Mouse (Mus musculus): ENCODE results near the gene Stt3a. TPM values are rescaled to one million over a fixed set of nuclear protein-coding genes. Genes with fewer than 3 reads are reported as not detected.

Stt3a gene
- 323 and 324 TPM in 2 replicates for polyA plus RNA-seq (2015; fragmentation: Nextera tagmentation; extraction: Ambion mirVana)

- WGBS = under 1% methylated on average over 60 of the region's 60 CpGs
- no peaks in the 10 kb centered on the region for H3K9me3 ChIP-seq (ENCODE audit: control insufficient read depth, low read length)
- no peaks in the 10 kb centered on the region for H3K27me3 ChIP-seq (replicated peaks; ENCODE audit: control insufficient read depth, insufficient read depth, low read length)
- peak within 1 kb of the TSS; percentile 86 for H3K27ac ChIP-seq (ENCODE audit: low read length)
- ATAC-seq = peak; percentile 100
- peak within 1 kb of the TSS; percentile 94 for H3K9ac ChIP-seq (ENCODE audit: low read depth, low read length)
- H3K4me3 ChIP-seq (ENCODE audit: low read length) = peak within 1 kb of the TSS; percentile 98
- H3K36me3 ChIP-seq (ENCODE audit: control insufficient read depth, insufficient read depth, low read length) = peaks cover 6% of the 10 kb centered on the region
- H3K4me2 ChIP-seq (ENCODE audit: low read depth, low read length) = peak within 1 kb of the TSS; percentile 60
- peaks cover 9% of the 10 kb centered on the region for H3K4me1 ChIP-seq (ENCODE audit: control insufficient read depth, insufficient read depth, low read length)
Observed at GRCm38 (mm10) chr9:36767203-36768143, at the start of gene Stt3a. Stt3a (minus strand) TSS chr9:36767679.

GRCm38 (mm10) chr9:36814486-36814885, 47.0 kb upstream of the Stt3a start:
- no peak for ATAC-seq
- no peaks in the 10 kb centered on the region for H3K4me1 ChIP-seq (ENCODE audit: control insufficient read depth, insufficient read depth, low read length)
- no peak overlapping the region for H3K4me3 ChIP-seq (ENCODE audit: low read length)
- no peak overlapping the region for H3K27ac ChIP-seq (ENCODE audit: low read length)
- H3K9me3 ChIP-seq (ENCODE audit: control insufficient read depth, low read length) = no peaks in the 10 kb centered on the region
- H3K27me3 ChIP-seq (replicated peaks; ENCODE audit: control insufficient read depth, insufficient read depth, low read length) = no peaks in the 10 kb centered on the region
- no peaks in the 10 kb centered on the region for H3K36me3 ChIP-seq (ENCODE audit: control insufficient read depth, insufficient read depth, low read length)
- no peak overlapping the region for H3K4me2 ChIP-seq (ENCODE audit: low read depth, low read length)
- no peak overlapping the region for H3K9ac ChIP-seq (ENCODE audit: low read depth, low read length)
- 73% methylated on average over 3 of the region's 3 CpGs for WGBS

- no peaks in the 10 kb centered on the region for H3K36me3 ChIP-seq (ENCODE audit: control insufficient read depth, insufficient read depth, low read length)
- 71% methylated on average over 5 of the region's 5 CpGs for WGBS
- H3K9ac ChIP-seq (ENCODE audit: low read depth, low read length) = no peak overlapping the region
- no peak overlapping the region for H3K4me3 ChIP-seq (ENCODE audit: low read length)
- no peak for ATAC-seq
- no peaks in the 10 kb centered on the region for H3K27me3 ChIP-seq (replicated peaks; ENCODE audit: control insufficient read depth, insufficient read depth, low read length)
- H3K4me1 ChIP-seq (ENCODE audit: control insufficient read depth, insufficient read depth, low read length) = no peaks in the 10 kb centered on the region
- no peaks in the 10 kb centered on the region for H3K9me3 ChIP-seq (ENCODE audit: control insufficient read depth, low read length)
- H3K27ac ChIP-seq (ENCODE audit: low read length) = no peak overlapping the region
- H3K4me2 ChIP-seq (ENCODE audit: low read depth, low read length) = no peak overlapping the region
Observed at GRCm38 (mm10) chr9:36808126-36808785, 40.8 kb upstream of the Stt3a start.

- Histone ChIP-seq H3K4me3 (ENCODE audit: low read length) (no peak overlapping the region), H3K9ac (ENCODE audit: low read depth, low read length) (no peak overlapping the region), H3K4me1 (ENCODE audit: control insufficient read depth, insufficient read depth, low read length) (no peaks in the 10 kb centered on the region), H3K4me2 (ENCODE audit: low read depth, low read length) (no peak overlapping the region), H3K27ac (ENCODE audit: low read length) (no peak overlapping the region), H3K27me3 (replicated peaks; ENCODE audit: control insufficient read depth, insufficient read depth, low read length) (no peaks in the 10 kb centered on the region), H3K36me3 (ENCODE audit: control insufficient read depth, insufficient read depth, low read length) (no peaks in the 10 kb centered on the region), H3K9me3 (ENCODE audit: control insufficient read depth, low read length) (no peaks in the 10 kb centered on the region)
- ATAC-seq = no peak
- WGBS = 71% methylated on average over 3 of the region's 3 CpGs
Observed at GRCm38 (mm10) chr9:36805256-36805975, 37.9 kb upstream of the Stt3a start.

- 71% methylated on average over 3 of the region's 3 CpGs for WGBS
- no peaks in the 10 kb centered on the region for H3K27me3 ChIP-seq (replicated peaks; ENCODE audit: control insufficient read depth, insufficient read depth, low read length)
- H3K4me2 ChIP-seq (ENCODE audit: low read depth, low read length) = no peak overlapping the region
- H3K36me3 ChIP-seq (ENCODE audit: control insufficient read depth, insufficient read depth, low read length) = no peaks in the 10 kb centered on the region
- H3K9me3 ChIP-seq (ENCODE audit: control insufficient read depth, low read length) = no peaks in the 10 kb centered on the region
- no peak overlapping the region for H3K9ac ChIP-seq (ENCODE audit: low read depth, low read length)
- H3K4me3 ChIP-seq (ENCODE audit: low read length) = no peak overlapping the region
- no peaks in the 10 kb centered on the region for H3K4me1 ChIP-seq (ENCODE audit: control insufficient read depth, insufficient read depth, low read length)
- no peak overlapping the region for H3K27ac ChIP-seq (ENCODE audit: low read length)
- ATAC-seq = no peak
Observed at GRCm38 (mm10) chr9:36803926-36804325, 36.4 kb upstream of the Stt3a start.

- Histone ChIP-seq H3K4me2 (ENCODE audit: low read depth, low read length) (no peak overlapping the region), H3K27me3 (replicated peaks; ENCODE audit: control insufficient read depth, insufficient read depth, low read length) (no peaks in the 10 kb centered on the region), H3K36me3 (ENCODE audit: control insufficient read depth, insufficient read depth, low read length) (no peaks in the 10 kb centered on the region), H3K4me3 (ENCODE audit: low read length) (no peak overlapping the region), H3K4me1 (ENCODE audit: control insufficient read depth, insufficient read depth, low read length) (no peaks in the 10 kb centered on the region), H3K9ac (ENCODE audit: low read depth, low read length) (no peak overlapping the region), H3K27ac (ENCODE audit: low read length) (no peak overlapping the region), H3K9me3 (ENCODE audit: control insufficient read depth, low read length) (no peaks in the 10 kb centered on the region)
- no peak for ATAC-seq
- WGBS = 80% methylated on average over 6 of the region's 6 CpGs
Observed at GRCm38 (mm10) chr9:36803386-36803785, 35.9 kb upstream of the Stt3a start.

GRCm38 (mm10) chr9:36802951-36803350, 35.5 kb upstream of the Stt3a start:
- H3K4me1 ChIP-seq (ENCODE audit: control insufficient read depth, insufficient read depth, low read length) = no peaks in the 10 kb centered on the region
- no peaks in the 10 kb centered on the region for H3K27me3 ChIP-seq (replicated peaks; ENCODE audit: control insufficient read depth, insufficient read depth, low read length)
- H3K4me3 ChIP-seq (ENCODE audit: low read length) = no peak overlapping the region
- H3K36me3 ChIP-seq (ENCODE audit: control insufficient read depth, insufficient read depth, low read length) = no peaks in the 10 kb centered on the region
- no peak overlapping the region for H3K27ac ChIP-seq (ENCODE audit: low read length)
- no peak overlapping the region for H3K9ac ChIP-seq (ENCODE audit: low read depth, low read length)
- no peaks in the 10 kb centered on the region for H3K9me3 ChIP-seq (ENCODE audit: control insufficient read depth, low read length)
- ATAC-seq = no peak
- H3K4me2 ChIP-seq (ENCODE audit: low read depth, low read length) = no peak overlapping the region
- WGBS = 79% methylated on average over 3 of the region's 3 CpGs

GRCm38 (mm10) chr9:36801961-36802360, 34.5 kb upstream of the Stt3a start:
- Histone ChIP-seq H3K36me3 (ENCODE audit: control insufficient read depth, insufficient read depth, low read length) (no peaks in the 10 kb centered on the region), H3K27me3 (replicated peaks; ENCODE audit: control insufficient read depth, insufficient read depth, low read length) (no peaks in the 10 kb centered on the region), H3K9ac (ENCODE audit: low read depth, low read length) (no peak overlapping the region), H3K4me1 (ENCODE audit: control insufficient read depth, insufficient read depth, low read length) (peaks cover 4% of the 10 kb centered on the region; the same call in 1 of the 2 replicates), H3K9me3 (ENCODE audit: control insufficient read depth, low read length) (no peaks in the 10 kb centered on the region), H3K4me3 (ENCODE audit: low read length) (no peak overlapping the region), H3K4me2 (ENCODE audit: low read depth, low read length) (no peak overlapping the region), H3K27ac (ENCODE audit: low read length) (no peak overlapping the region)
- 76% methylated on average over 2 of the region's 2 CpGs for WGBS
- no peak for ATAC-seq

Data from intestine, embryonic 16.5 days (tissue).